Mouse (Mus musculus): ENCODE results near the gene H2-T23.
"Not testable (repeated sequence)": the region's sequence is repeated elsewhere in the genome, so short reads cannot be mapped to it uniquely, and the experiment has no call there.

Gene H2-T23

DNA sequence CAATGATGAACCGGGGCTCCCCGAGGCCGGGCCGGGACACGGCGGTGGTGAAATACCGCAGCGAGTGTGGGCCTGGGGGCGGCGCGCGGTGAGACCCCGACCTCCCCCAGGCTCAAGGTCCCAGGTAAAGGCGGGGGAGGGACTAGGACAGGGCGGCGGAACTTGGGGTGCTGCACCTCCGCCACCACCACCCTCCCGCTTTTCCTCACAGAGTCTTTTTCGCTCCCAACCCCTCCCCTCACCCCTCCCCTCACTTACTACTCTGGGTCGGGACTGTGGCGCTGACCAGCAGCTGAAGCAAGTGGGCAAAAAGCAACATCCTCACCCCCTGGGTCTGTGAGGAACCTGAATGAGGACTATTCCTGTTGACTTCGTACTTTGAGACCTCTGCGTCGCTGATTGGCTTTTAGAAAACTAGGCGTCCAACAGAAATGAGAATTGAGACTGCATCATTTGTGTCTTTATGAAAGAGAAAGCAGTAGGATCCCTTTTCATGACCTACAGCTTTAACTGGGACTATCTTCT, at the start of gene H2-T23:
Gene H2-T23, minus strand, starts transcription at position 505 of the 525 bp plus-strand sequence.
- DNase-seq, result peak; percentile 61

- DNase-seq, result not testable (repeated sequence)
Measured at GRCm38 (mm10) chr17:36081901-36082300, 49.2 kb upstream of the H2-T23 start.

DNA sequence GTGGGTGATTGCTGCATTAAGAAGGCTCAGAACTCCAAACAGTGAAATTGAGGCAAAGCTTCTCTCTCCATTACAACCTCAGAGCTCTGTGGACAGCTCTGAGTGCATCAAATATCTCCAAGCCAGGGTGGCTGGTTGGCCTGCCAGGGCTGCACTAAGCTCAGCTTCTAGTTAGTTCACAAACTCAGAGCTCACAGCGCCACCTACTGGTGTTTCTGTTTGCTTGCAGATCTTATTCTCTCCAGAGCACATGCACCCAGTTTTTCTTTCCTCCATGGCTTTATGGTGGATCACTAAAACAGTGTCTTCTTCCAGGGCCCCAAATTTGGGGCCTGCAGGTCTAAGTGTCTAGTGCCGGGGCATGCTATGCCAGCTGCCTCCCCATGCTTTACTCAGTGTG, 28.2 kb upstream of the H2-T23 start:
- peak; percentile 88 for DNase-seq

DNA sequence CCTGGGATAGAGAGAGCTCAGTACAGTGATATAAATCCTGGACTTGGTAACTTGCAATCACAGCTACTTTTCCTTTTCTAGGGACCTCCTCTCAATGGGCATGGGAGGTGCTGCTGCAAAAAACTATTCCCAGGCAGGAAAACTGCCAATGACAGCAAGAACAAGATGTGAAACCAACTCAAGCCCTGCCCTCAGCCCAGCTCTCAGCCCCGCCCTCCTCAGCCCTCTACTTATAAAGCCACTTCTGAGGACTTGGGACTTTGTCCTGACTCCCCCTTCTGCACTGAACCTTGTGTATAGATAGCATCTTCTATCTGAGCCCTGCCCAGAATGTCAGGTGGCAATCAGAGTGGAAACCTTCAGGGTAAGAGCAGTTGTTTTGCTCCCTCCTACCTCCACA, 25.7 kb upstream of the H2-T23 start, which contains the start of gene Gm11127:
Gene Gm11127, minus strand, starts transcription at position 10 of the 400 bp plus-strand sequence.
- not testable (repeated sequence) for DNase-seq

DNA sequence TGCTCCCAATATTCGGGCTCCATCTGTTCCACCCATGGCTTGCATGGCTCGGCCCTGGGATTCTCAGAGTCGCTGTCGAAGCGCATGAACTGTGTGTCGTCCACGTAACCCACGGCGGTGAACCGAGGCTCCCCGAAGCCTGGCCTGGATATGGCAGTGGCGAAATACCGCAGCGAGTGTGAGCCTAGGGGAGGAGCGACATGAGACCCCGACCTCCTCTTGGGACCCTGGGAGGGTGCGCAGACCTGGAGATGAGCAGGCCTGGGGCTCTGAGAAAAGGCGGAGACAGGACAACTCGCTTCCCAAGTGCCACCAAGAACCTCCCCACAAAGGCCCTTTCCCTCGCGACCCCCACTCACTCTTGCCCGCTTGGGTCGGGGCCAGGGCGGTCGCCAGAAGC, 25.3 kb upstream of the H2-T23 start:
- DNase-seq, result not testable (repeated sequence)

GRCm38 (mm10) chr17:36043286-36043685, 10.6 kb upstream of the H2-T23 start:
- no peak for DNase-seq

- DNase-seq, result peak; percentile 89
Measured at GRCm38 (mm10) chr17:36042610-36043169, 10.0 kb upstream of the H2-T23 start, which contains the start of the genes H2-T22 and Gm6034. TSS of gene H2-T22 (minus strand) at chr17:36042747. TSS of gene Gm6034 (plus strand) at chr17:36042961.

DNA sequence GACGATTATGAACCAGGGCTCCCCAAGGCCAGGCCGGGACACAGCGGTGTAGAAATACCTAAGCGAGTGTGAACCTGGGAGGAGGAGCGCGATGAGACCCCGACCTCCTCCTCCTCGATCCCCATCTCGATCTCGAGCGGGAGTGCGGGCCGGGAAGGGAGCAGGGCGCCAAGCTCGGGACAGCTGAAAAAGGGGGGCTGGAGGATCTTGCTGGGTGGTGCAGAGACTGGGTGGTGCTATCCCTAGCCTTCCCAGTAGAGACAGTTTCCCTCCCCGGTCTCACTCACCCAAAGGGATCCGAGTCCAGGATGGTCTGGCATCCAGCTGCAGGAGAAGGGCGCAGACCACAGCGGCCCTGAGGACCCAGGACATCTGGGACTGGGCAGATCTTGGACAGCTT, 9.4 kb upstream of the H2-T23 start:
- DNase-seq, result peak; percentile 13

- not testable (repeated sequence) for DNase-seq
Measured at GRCm38 (mm10) chr17:36040604-36041003, 7.9 kb upstream of the H2-T23 start.

DNA sequence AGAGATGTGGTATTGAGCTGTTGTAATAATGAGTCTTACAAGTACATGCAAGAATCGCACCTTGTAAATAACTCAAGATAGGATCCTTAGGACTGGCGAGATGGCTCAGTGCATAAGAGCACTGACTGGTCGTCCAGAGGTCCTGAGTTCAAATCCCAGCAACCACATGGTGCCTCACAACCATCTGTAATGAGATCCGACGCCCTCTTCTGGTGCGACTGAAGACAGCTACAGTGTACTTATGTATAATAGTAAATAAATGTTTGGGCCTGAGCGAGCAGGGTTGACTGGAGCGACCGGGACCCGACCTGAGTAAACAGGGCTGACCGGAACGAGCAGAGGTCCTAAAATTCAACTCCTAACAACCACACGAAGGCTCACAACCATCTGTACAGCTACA, 3.5 kb upstream of the H2-T23 start:
- DNase-seq, result not testable (repeated sequence)

- DNase-seq, result peak; percentile 42
Measured at GRCm38 (mm10) chr17:36035010-36035638, 2.5 kb upstream of the H2-T23 start.

DNA sequence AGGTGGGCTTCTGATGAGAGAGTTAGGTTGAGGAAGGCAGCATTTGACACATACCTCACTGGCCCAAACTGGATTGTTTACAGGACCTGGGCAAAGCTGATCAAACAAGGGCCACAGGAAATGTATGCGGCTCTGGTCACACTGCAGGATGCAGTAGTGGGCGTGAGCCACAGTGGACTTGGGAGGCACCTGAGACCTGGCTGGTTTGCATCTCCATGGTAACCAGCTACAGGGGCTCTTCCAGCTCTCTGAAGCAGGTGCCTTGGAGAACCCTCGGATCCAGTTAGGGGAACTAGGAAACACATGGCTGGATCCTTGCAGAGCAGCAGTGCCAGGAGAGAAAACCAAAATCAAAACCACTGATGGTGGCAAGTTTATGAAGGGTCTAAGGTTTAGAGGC, 1.9 kb upstream of the H2-T23 start:
- not testable (repeated sequence) for DNase-seq

GRCm38 (mm10) chr17:36031583-36032331, 898 bp downstream of the H2-T23 start:
- peak; percentile 18 for DNase-seq

DNA sequence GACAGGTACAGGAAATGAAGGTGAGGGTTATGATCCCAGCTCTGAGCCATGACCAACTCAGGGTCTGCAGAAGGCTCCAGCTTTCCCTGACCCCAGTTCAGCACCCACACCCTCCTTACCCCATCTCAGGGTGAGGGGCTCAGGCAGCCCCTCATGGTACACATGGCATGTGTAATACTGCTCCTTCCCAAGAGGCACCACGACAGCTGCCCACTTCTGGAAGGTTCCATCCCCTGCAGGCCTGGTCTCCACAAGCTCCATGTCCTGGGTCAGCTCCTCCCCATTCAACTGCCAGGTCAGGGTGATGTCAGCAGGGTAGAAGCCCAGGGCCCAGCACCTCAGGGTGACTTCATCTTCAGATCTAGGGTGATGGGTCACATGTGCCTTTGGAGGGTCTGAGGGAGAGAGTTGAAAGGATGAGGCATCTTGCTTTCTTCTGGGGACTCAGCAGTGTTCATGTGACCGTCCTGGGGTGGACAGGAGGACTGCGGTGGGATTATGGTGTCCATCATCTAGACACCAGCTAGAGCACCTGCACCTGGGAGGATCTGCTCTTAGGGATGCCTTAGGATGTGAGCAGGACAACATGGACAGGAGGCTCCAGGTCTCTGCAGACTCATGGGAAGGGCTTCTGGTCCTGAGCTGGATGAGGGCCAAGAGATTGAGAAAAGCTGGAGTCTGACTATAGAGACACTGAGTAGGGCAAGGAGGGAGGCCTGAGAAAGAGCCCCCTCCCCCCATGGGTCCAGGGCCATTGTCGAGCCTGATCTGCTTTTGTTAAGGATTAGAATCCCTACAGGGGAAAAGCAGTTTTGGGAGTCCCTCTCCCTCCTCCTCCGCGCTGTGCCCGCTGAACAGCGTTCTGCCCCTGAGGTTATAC, 1.7 kb downstream of the H2-T23 start:
- DNase-seq, result not testable (repeated sequence)

GRCm38 (mm10) chr17:36030046-36030702, 2.5 kb downstream of the H2-T23 start:
- DNase-seq, result not testable (repeated sequence)

DNA sequence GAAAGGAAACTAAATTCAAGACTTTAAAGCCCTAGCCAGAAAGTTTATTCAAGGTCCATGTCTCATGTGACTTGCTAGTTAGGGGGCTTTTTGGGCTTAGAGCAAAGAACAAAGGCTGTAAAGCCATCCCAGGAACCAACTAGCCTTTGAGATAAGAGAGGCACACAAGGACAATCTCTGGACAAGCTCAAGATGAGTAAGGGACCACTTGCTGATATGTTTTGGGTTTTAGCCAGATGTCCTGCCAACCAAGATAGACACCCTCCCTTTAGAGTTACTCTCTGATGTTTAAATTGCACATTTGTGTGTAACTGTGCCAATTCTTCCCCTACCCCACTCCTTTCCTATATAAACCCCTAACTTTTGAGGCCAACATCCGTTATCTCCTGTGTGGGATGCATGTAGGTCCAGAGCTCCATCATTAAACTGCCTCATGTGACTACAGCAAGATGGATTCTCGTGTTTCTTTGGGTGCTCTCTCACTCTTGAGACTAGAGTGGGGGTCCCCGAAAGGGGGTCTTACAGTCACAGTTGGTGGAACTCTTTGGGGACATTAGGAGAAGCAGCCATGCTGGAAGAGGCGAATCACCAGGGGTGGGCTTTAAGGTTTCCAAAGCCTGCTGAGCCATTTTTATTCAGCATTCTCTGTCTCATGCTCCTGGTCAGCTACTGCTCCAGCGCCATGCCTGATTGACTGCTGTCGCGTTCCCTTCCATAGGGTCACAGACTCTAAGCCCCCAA, 3.6 kb downstream of the H2-T23 start:
- DNase-seq, result no peak

DNA sequence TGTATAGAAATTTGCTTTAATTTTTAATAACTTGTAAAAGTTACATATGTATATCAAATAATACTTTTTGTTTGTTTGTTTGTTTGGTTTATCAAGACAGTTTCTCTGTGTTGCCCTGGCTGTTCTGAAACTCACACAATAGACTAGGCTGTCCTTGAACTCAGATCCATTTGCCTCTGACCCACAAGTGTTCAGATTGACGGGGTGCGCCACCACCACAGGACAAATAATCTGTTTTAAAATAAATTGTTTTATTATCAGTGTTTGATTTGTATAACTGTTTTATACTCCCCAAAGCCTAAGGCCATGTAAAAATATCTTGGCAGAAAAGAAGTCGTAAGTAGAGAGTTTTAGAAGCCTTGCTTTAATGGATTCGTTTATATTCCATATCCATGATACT, 5.0 kb downstream of the H2-T23 start:
- DNase-seq, result no peak

GRCm38 (mm10) chr17:36025901-36026300, 6.8 kb downstream of the H2-T23 start:
- peak; percentile 16 for DNase-seq

DNA sequence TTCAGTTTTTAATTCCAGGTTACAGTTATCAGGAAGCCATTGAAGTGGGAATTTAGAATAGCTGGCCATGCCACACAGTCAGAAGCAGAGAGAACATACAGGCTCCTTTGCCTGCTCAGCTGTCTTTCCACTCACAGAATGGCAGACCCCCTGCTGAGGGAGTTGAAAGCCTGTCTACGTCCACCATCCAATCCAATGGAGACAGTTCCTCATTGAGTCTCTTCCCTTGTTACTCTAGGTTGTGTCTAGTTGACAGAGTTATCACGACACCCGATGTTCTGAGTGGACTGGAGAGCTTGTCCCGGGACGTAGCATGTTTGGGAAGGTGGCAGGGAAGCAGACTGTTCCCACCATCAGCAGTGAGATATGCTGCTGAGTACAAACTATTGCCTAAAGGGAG, 7.5 kb downstream of the H2-T23 start:
- DNase-seq, result no peak

- no peak for DNase-seq
Measured at GRCm38 (mm10) chr17:36023710-36024654, 8.7 kb downstream of the H2-T23 start.
